Mouse (Mus musculus): Measurements from ENCODE around the gene Nphp4. TPM values are rescaled to one million over a fixed set of nuclear protein-coding genes. Genes with fewer than 3 reads are reported as not detected.

Nphp4 gene
- total and polyA plus RNA-seq, 2 experiments from 2014 or later, result 0.46 to 5.0 TPM

DNA sequence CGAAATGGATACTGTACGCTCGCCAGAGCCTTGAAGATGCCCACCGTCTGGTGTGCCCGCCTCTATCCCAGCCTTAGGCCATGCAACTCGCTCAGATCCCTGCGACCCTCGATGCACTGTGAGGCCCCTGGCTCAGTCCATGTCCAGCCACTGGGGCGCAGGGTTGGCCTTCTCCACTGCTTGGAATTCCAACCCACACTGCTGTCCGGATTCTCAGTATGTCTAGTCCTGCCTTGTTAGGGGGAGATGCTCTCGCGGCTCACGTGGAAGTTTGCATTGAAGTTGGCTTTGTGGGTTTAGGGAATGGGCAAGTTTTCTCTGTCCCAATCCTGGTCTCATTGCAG lies 1.7 kb downstream of the Nphp4 start:
- no peaks in the 10 kb centered on the region for H3K36me3 ChIP-seq (replicated peaks; ENCODE audit: control insufficient read depth, insufficient read depth, low read length)
- H3K27ac ChIP-seq (ENCODE audit: low read depth), result 0 out of 2 replicates have a peak overlapping the region, but pooled peaks have one; percentile 51
- no peak for ATAC-seq (ENCODE audit: insufficient read depth, low read depth)
- no peak for DNase-seq (ENCODE audit: low spot score)
- WGBS, result under 1% methylated on average over 13 of the region's 13 CpGs
- H3K27me3 ChIP-seq (ENCODE audit: control insufficient read depth, insufficient read depth, low read length), result peaks cover 22% of the 10 kb centered on the region
- H3K4me3 ChIP-seq (ENCODE audit: low read depth, low read length), result peak overlapping the region; percentile 85
- H3K4me2 ChIP-seq (ENCODE audit: low read depth, low read length), result peak overlapping the region; percentile 92
- peak overlapping the region; percentile 64 for H3K9ac ChIP-seq (replicated peaks; ENCODE audit: low read depth, low read length)
- peaks cover 8% of the 10 kb centered on the region; the same call in 1 of the 2 replicates for H3K4me1 ChIP-seq (ENCODE audit: control insufficient read depth, insufficient read depth)
- no peaks in the 10 kb centered on the region for H3K9me3 ChIP-seq (replicated peaks; ENCODE audit: control insufficient read depth, low read length)
- TF ChIP-seq EP300 (IDR thresholded peaks at IDR 0.05; ENCODE audit: low read depth) (no peak), CTCF (IDR thresholded peaks at IDR 0.05; ENCODE audit: low read depth) (no peak)

- no peaks in the 10 kb centered on the region for H3K36me3 ChIP-seq (replicated peaks; ENCODE audit: control insufficient read depth, insufficient read depth, low read length)
- no peak for DNase-seq (ENCODE audit: low spot score)
- WGBS, result 55% methylated on average over 8 of the region's 8 CpGs
These were observed 3.9 kb downstream of the Nphp4 start for GRCm38 (mm10) chr4:152480426-152480825.

GRCm38 (mm10) chr4:152488046-152488445 lies 11.5 kb downstream of the Nphp4 start:
- 76% methylated on average over 10 of the region's 10 CpGs for WGBS
- no peak for TF ChIP-seq CTCF (IDR thresholded peaks at IDR 0.05; ENCODE audit: low read depth)
- no peak for TF ChIP-seq EP300 (IDR thresholded peaks at IDR 0.05; ENCODE audit: low read depth)
- no peak for DNase-seq (ENCODE audit: low spot score)

More at GRCm38 (mm10) chr4:152480426-152480825, 3.9 kb downstream of the Nphp4 start:
- no peak for ATAC-seq (ENCODE audit: insufficient read depth, low read depth)
- H3K4me3 ChIP-seq (ENCODE audit: low read depth, low read length), result no peak overlapping the region
- H3K4me2 ChIP-seq (ENCODE audit: low read depth, low read length), result no peak overlapping the region
- peaks cover 19% of the 10 kb centered on the region for H3K27me3 ChIP-seq (ENCODE audit: control insufficient read depth, insufficient read depth, low read length)
- H3K27ac ChIP-seq (ENCODE audit: low read depth), result no peak overlapping the region
- H3K9ac ChIP-seq (replicated peaks; ENCODE audit: low read depth, low read length), result no peak overlapping the region
- H3K4me1 ChIP-seq (ENCODE audit: control insufficient read depth, insufficient read depth), result peaks cover 8% of the 10 kb centered on the region; the same call in 1 of the 2 replicates
- no peak for TF ChIP-seq EP300 (IDR thresholded peaks at IDR 0.05; ENCODE audit: low read depth)
- TF ChIP-seq CTCF (IDR thresholded peaks at IDR 0.05; ENCODE audit: low read depth), result no peak
- no peaks in the 10 kb centered on the region for H3K9me3 ChIP-seq (replicated peaks; ENCODE audit: control insufficient read depth, low read length)

DNA sequence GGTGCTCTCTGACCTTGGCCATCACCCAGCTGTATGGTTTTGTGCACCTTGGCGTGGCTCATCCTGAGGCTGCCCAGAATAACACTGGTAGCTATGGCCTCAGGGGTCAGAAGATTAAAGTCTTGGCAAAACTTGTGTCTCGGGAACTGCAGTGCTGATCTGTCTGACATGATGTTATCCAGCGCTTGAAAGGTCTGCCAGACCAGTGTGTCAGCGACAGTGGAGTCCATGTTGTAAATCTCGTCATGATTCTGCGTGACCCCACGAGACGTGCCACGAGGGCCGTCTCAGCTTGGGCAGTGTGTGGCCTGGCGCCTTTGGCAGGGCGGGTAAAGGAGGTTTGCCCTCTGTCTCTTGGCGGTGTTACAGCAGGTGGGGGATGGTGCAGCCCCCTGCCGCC lies 13.8 kb downstream of the Nphp4 start:
- 65% methylated on average over 14 of the region's 14 CpGs for WGBS
- Histone ChIP-seq H3K4me1 (ENCODE audit: control insufficient read depth, insufficient read depth) (no peaks in the 10 kb centered on the region), H3K4me2 (ENCODE audit: low read depth, low read length) (no peak overlapping the region), H3K27me3 (ENCODE audit: control insufficient read depth, insufficient read depth, low read length) (no peaks in the 10 kb centered on the region), H3K36me3 (replicated peaks; ENCODE audit: control insufficient read depth, insufficient read depth, low read length) (no peaks in the 10 kb centered on the region), H3K9me3 (replicated peaks; ENCODE audit: control insufficient read depth, low read length) (no peaks in the 10 kb centered on the region), H3K4me3 (ENCODE audit: low read depth, low read length) (no peak overlapping the region), H3K9ac (replicated peaks; ENCODE audit: low read depth, low read length) (no peak overlapping the region), H3K27ac (ENCODE audit: low read depth) (no peak overlapping the region)
- peak; percentile 14; the same call in 1 of the 2 replicates for ATAC-seq (ENCODE audit: insufficient read depth, low read depth)
- DNase-seq (ENCODE audit: low spot score), result no peak
- TF ChIP-seq EP300 (IDR thresholded peaks at IDR 0.05; ENCODE audit: low read depth) (no peak), CTCF (IDR thresholded peaks at IDR 0.05; ENCODE audit: low read depth) (no peak)

More at GRCm38 (mm10) chr4:152488046-152488445, 11.5 kb downstream of the Nphp4 start:
- Histone ChIP-seq H3K36me3 (replicated peaks; ENCODE audit: control insufficient read depth, insufficient read depth, low read length) (no peaks in the 10 kb centered on the region), H3K4me2 (ENCODE audit: low read depth, low read length) (no peak overlapping the region), H3K4me3 (ENCODE audit: low read depth, low read length) (no peak overlapping the region), H3K27me3 (ENCODE audit: control insufficient read depth, insufficient read depth, low read length) (no peaks in the 10 kb centered on the region), H3K4me1 (ENCODE audit: control insufficient read depth, insufficient read depth) (no peaks in the 10 kb centered on the region), H3K9ac (replicated peaks; ENCODE audit: low read depth, low read length) (no peak overlapping the region), H3K27ac (ENCODE audit: low read depth) (no peak overlapping the region), H3K9me3 (replicated peaks; ENCODE audit: control insufficient read depth, low read length) (no peaks in the 10 kb centered on the region)
- ATAC-seq (ENCODE audit: insufficient read depth, low read depth), result no peak

- ATAC-seq (ENCODE audit: insufficient read depth, low read depth), result peak; percentile 56; the same call in 1 of the 2 replicates
- H3K4me3 ChIP-seq (ENCODE audit: low read depth, low read length), result no peak overlapping the region
- no peaks in the 10 kb centered on the region for H3K27me3 ChIP-seq (ENCODE audit: control insufficient read depth, insufficient read depth, low read length)
- no peaks in the 10 kb centered on the region for H3K36me3 ChIP-seq (replicated peaks; ENCODE audit: control insufficient read depth, insufficient read depth, low read length)
- DNase-seq (ENCODE audit: low spot score), result peak; percentile 15
- TF ChIP-seq EP300 (IDR thresholded peaks at IDR 0.05; ENCODE audit: low read depth) (no peak), CTCF (IDR thresholded peaks at IDR 0.05; ENCODE audit: low read depth) (peak; percentile 71)
- no peak overlapping the region for H3K9ac ChIP-seq (replicated peaks; ENCODE audit: low read depth, low read length)
- WGBS, result 47% methylated on average over 15 of the region's 15 CpGs
- H3K4me2 ChIP-seq (ENCODE audit: low read depth, low read length), result no peak overlapping the region
- no peaks in the 10 kb centered on the region for H3K4me1 ChIP-seq (ENCODE audit: control insufficient read depth, insufficient read depth)
- H3K9me3 ChIP-seq (replicated peaks; ENCODE audit: control insufficient read depth, low read length), result no peaks in the 10 kb centered on the region
- no peak overlapping the region for H3K27ac ChIP-seq (ENCODE audit: low read depth)
These were observed 14.9 kb downstream of the Nphp4 start for GRCm38 (mm10) chr4:152491250-152491899.

Measured in heart, postnatal 0 days (tissue).